Mouse (Mus musculus) midbrain, embryonic 16.5 days (tissue): ENCODE data around the gene Lsp1. TPM values are rescaled to one million over a fixed set of nuclear protein-coding genes. Genes with fewer than 3 reads are reported as not detected.

Source experiments
- ATAC-seq: fragments of 200-750 bp; cut with Nextera tagmentation; 2 replicates; pipeline ENCODE4 v1.8.0; 2017; ENCODE audit warnings: moderate TSS enrichment
- H3K27ac ChIP-seq: fragments of 300-500 bp; sonication (generic); 2 replicates; pipeline ENCODE4 v1.5.1; 2014; ENCODE audit warnings: mild to moderate bottlenecking, low read length, mixed read lengths
- H3K27me3 ChIP-seq: fragments of 300-500 bp; sonication (generic); 2 replicates; pipeline ENCODE4 v1.6.1; 2014; ENCODE audit warnings: low read depth, low read length, mixed read lengths; ENCODE audit not compliant: control insufficient read depth, insufficient read depth
- H3K36me3 ChIP-seq: fragments of 300-500 bp; sonication (generic); 2 replicates; pipeline ENCODE4 v1.6.1; 2014; ENCODE audit warnings: mild to moderate bottlenecking, low read length, moderate library complexity, mixed read lengths; ENCODE audit not compliant: control insufficient read depth, insufficient read depth
- H3K4me1 ChIP-seq: fragments of 300-500 bp; sonication (generic); 2 replicates; pipeline ENCODE4 v1.6.1; 2014; ENCODE audit warnings: mild to moderate bottlenecking, low read length, mixed read lengths; ENCODE audit not compliant: control insufficient read depth, insufficient read depth
- H3K4me2 ChIP-seq: fragments of 300-500 bp; sonication (generic); 2 replicates; pipeline ENCODE4 v1.6.1; 2014; ENCODE audit warnings: mild to moderate bottlenecking, low read length, mixed read lengths
- H3K4me3 ChIP-seq: fragments of 300-500 bp; sonication (generic); 2 replicates; pipeline ENCODE4 v1.5.1; 2014; ENCODE audit warnings: low read depth, mild to moderate bottlenecking, low read length, moderate library complexity, mixed read lengths
- H3K9ac ChIP-seq: fragments of 300-500 bp; sonication (generic); 2 replicates; pipeline ENCODE4 v1.6.1; 2014; ENCODE audit warnings: low read depth, low read length, mixed read lengths
- H3K9me3 ChIP-seq: fragments of 300-500 bp; sonication (generic); replicated peaks from 2 replicates; pipeline ENCODE4 v1.6.1; 2014; ENCODE audit warnings: mild to moderate bottlenecking, low read length, mixed read lengths; ENCODE audit not compliant: control insufficient read depth, poor library complexity, severe bottlenecking
- WGBS: fragments of 180-500 bp; shearing (Covaris S2); extraction: QIAGEN DNeasy Blood & Tissue Kit; methylation state at CpG from one replicate; pipeline ENCODE4 v1.1.7; 2014; 5-methylcytosine and 5-hydroxymethylcytosine counted together
- polyA plus RNA-seq: library from polyadenylated mRNA; unstranded; fragments of >200 nt; fragmentation: Nextera tagmentation; extraction: Ambion mirVana; gene quantifications from 2 replicates; pipeline ENCODE4 v1.2.1, GENCODE M21; 2015

The Lsp1 gene
- polyA plus RNA-seq, 1 experiment from 2014 or later = 4.8 TPM

- H3K27ac ChIP-seq = no peak overlapping the region
- no peaks in the 10 kb centered on the region for H3K27me3 ChIP-seq
- H3K4me3 ChIP-seq = no peak overlapping the region
- WGBS = 69% methylated on average over 8 of the region's 8 CpGs
- no peak overlapping the region for H3K4me2 ChIP-seq
- H3K9ac ChIP-seq = no peak overlapping the region
- ATAC-seq = no peak
- H3K4me1 ChIP-seq = peaks cover 11% of the 10 kb centered on the region
- H3K36me3 ChIP-seq = 0 out of 2 replicates have a peak, but pooled peaks cover 2% of the 10 kb centered on the region
- H3K9me3 ChIP-seq = no peaks in the 10 kb centered on the region
Observed at GRCm38 (mm10) chr7:142539828-142540227, 79.2 kb downstream of the Lsp1 start.

GRCm38 (mm10) chr7:142542771-142543303, 82.2 kb downstream of the Lsp1 start:
- WGBS = 18% methylated on average over 11 of the region's 11 CpGs
- Histone ChIP-seq H3K4me3 (no peak overlapping the region), H3K27ac (no peak overlapping the region), H3K9me3 (no peaks in the 10 kb centered on the region), H3K27me3 (no peaks in the 10 kb centered on the region), H3K9ac (peak overlapping the region; percentile 53; the same call in 1 of the 2 replicates), H3K4me2 (no peak overlapping the region), H3K36me3 (peaks cover 5% of the 10 kb centered on the region; the same call in 1 of the 2 replicates), H3K4me1 (peaks cover 11% of the 10 kb centered on the region)
- no peak for ATAC-seq

Other genes with a start within 250 kb of the Lsp1 start
- gene Gm7579, start 248.9 kb upstream of the Lsp1 start, polyA plus RNA-seq = not detected in 2 replicates
- not detected in 2 replicates for gene Krtap5-5, start 230.8 kb upstream of the Lsp1 start, polyA plus RNA-seq
- gene Gm40460, start 219.7 kb upstream of the Lsp1 start, polyA plus RNA-seq = not detected in 2 replicates
- gene Gm2431, start 202.5 kb upstream of the Lsp1 start, polyA plus RNA-seq = not detected in 2 replicates
- gene Gm4559, start 186.4 kb upstream of the Lsp1 start, polyA plus RNA-seq = not detected in 2 replicates
- gene Krtap5-1, start 163.7 kb upstream of the Lsp1 start, polyA plus RNA-seq = not detected in 2 replicates
- gene Krtap5-4, start 157.3 kb upstream of the Lsp1 start, polyA plus RNA-seq = not detected in 2 replicates
- gene Ifitm10, start 87.1 kb upstream of the Lsp1 start, polyA plus RNA-seq = 11.3 and 14.1 TPM in 2 replicates
- 2.5 and 3.4 TPM in 2 replicates for gene Gm49369, start 78.1 kb upstream of the Lsp1 start, polyA plus RNA-seq
- 243 and 289 TPM in 2 replicates for gene Ctsd, start 72.8 kb upstream of the Lsp1 start, polyA plus RNA-seq
- not detected in 2 replicates for gene Syt8, start 26.0 kb upstream of the Lsp1 start, polyA plus RNA-seq
- 0.51 and 0.78 TPM in 2 replicates for gene Tnni2, start 19.0 kb upstream of the Lsp1 start, polyA plus RNA-seq
- gene Tnnt3, start 38.0 kb downstream of the Lsp1 start, polyA plus RNA-seq = 0.91 and 1.6 TPM in 2 replicates
- gene Mrpl23, start 71.9 kb downstream of the Lsp1 start, polyA plus RNA-seq = 15.6 and 18.6 TPM in 2 replicates
- gene Igf2, start 206.0 kb downstream of the Lsp1 start, polyA plus RNA-seq = 88.2 and 90.7 TPM in 2 replicates
- gene Gm49394, start 209.1 kb downstream of the Lsp1 start, polyA plus RNA-seq = not detected in 2 replicates